In the genomic region with DNA sequence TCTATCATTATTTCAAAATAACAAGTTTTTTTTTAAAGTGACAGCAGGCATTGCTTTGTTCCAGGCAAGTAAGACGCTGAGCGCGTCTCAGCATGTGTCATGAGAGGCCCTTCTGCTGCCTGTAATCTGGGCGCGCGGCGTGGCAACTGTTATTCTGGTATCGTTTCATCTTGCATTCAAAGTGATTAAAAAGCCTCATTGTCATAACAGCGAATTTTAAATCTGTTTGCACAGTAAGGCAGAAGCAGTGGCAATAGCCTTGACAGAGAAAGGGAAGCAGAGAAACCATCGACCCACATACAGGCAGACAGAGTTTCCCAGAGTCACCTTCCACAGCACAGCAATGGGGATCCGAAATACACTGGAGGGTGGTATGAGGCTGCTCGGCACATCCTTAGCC, we compare ENCODE assay signal across 12 mouse cellular contexts. TPM values are rescaled to one million over a fixed set of nuclear protein-coding genes. Genes with fewer than 3 reads are reported as not detected.
DNase-seq lines count a peak whose midpoint lies in the region; ATAC-seq lines count a peak whose summit lies in the region.
"Had no signal": no experiment of that assay in that cellular context is flagged by ENCODE, and none has a peak within 500 bp of the region (broad histone marks: within the 10 kb centered on the region; RNA-seq: fewer than 3 reads in every experiment).

No protein-coding gene starts in this region.

- no peak overlapping the region for H3K4me2 ChIP-seq in forebrain, embryonic 16.5 days (ENCODE audit: low read length)
- no peak overlapping the region for H3K4me2 ChIP-seq in neural tube, embryonic 14.5 days (ENCODE audit: low read depth, low read length)
- H3K4me2 ChIP-seq: heart, embryonic 12.5 days; limb, embryonic 15.5 days had no signal

- no peaks in the 10 kb centered on the region for H3K9me3 ChIP-seq in forebrain, embryonic 16.5 days (ENCODE audit: control insufficient read depth, low read length)
- no peaks in the 10 kb centered on the region for H3K9me3 ChIP-seq in neural tube, embryonic 14.5 days (ENCODE audit: control insufficient read depth, low read length)
- H3K9me3 ChIP-seq: heart, embryonic 12.5 days; limb, embryonic 15.5 days had no signal

- peak overlapping the region; percentile 5; the same call in 1 of the 2 replicates for H3K9ac ChIP-seq in forebrain, embryonic 16.5 days (replicated peaks; ENCODE audit: low read depth, low read length)
- H3K9ac ChIP-seq in neural tube, embryonic 14.5 days (replicated peaks; ENCODE audit: low read depth, low read length): no peak overlapping the region
- H3K9ac ChIP-seq: heart, embryonic 12.5 days; limb, embryonic 15.5 days had no signal

- ATAC-seq in forebrain, embryonic 16.5 days: peak; percentile 80
- no peak for ATAC-seq in neural tube, embryonic 14.5 days (ENCODE audit: low read depth)
- ATAC-seq: intestine, postnatal 0 days had no signal

- H3K36me3 ChIP-seq in forebrain, embryonic 16.5 days (ENCODE audit: control insufficient read depth, insufficient read depth): no peaks in the 10 kb centered on the region
- H3K36me3 ChIP-seq in neural tube, embryonic 14.5 days (ENCODE audit: control insufficient read depth, insufficient read depth, low read length): no peaks in the 10 kb centered on the region
- H3K36me3 ChIP-seq: heart, embryonic 12.5 days; limb, embryonic 15.5 days had no signal

- DNase-seq in cerebellum, postnatal 10 days: peak; percentile 70
- no peak for DNase-seq in cerebellum, adult 11-12 months
- peak; percentile 48 to 58 for DNase-seq in layer of hippocampus, postnatal 10 days (ENCODE audit: low spot score in 2 of 2)
- no peak for DNase-seq in thymus, postnatal 4 days
- DNase-seq in testis, postnatal 10 days (ENCODE audit: low spot score): no peak
- no peak for DNase-seq in kidney, postnatal 36 days
- DNase-seq: adrenal gland, postnatal 14 days had no signal

- H3K27me3 ChIP-seq in forebrain, embryonic 16.5 days (replicated peaks; ENCODE audit: control insufficient read depth, insufficient read depth, low read length): peaks cover 5% of the 10 kb centered on the region; the same call in 1 of the 2 replicates
- no peaks in the 10 kb centered on the region for H3K27me3 ChIP-seq in neural tube, embryonic 14.5 days (ENCODE audit: control insufficient read depth, insufficient read depth, low read length)

- WGBS in forebrain, embryonic 16.5 days: 32% methylated on average over 12 of the region's 12 CpGs
- 60% methylated on average over 12 of the region's 12 CpGs for WGBS in neural tube, embryonic 14.5 days

- H3K27ac ChIP-seq in forebrain, embryonic 16.5 days (ENCODE audit: low read length): peak overlapping the region; percentile 88
- H3K27ac ChIP-seq in neural tube, embryonic 14.5 days (ENCODE audit: low read depth, low read length): peak overlapping the region; percentile 52; the same call in 1 of the 2 replicates
- H3K27ac ChIP-seq: limb, embryonic 15.5 days had no signal

- no peak overlapping the region for H3K4me3 ChIP-seq in forebrain, embryonic 16.5 days (replicated peaks; ENCODE audit: low read length)
- no peak overlapping the region for H3K4me3 ChIP-seq in neural tube, embryonic 14.5 days (ENCODE audit: low read depth, low read length)
- H3K4me3 ChIP-seq: heart, embryonic 12.5 days; limb, embryonic 15.5 days had no signal

- H3K4me1 ChIP-seq in forebrain, embryonic 16.5 days (replicated peaks; ENCODE audit: control insufficient read depth, insufficient read depth, low read length): peaks cover 22% of the 10 kb centered on the region
- 0 out of 2 replicates have a peak, but pooled peaks cover 2% of the 10 kb centered on the region for H3K4me1 ChIP-seq in neural tube, embryonic 14.5 days (ENCODE audit: control insufficient read depth, insufficient read depth, low read length)
- H3K4me1 ChIP-seq: heart, embryonic 12.5 days; limb, embryonic 15.5 days had no signal

RNA-seq across cellular contexts. Expression of gene Ythdf1, which starts 59.2 kb away (rescaled TPM):
- polyA plus RNA-seq in forebrain, embryonic 16.5 days (2015; fragmentation: Nextera tagmentation; extraction: Ambion mirVana): 44.9 and 50.1 TPM in 2 replicates
- total RNA-seq in layer of hippocampus, postnatal 10 days (2021): 10 to 100 TPM; 61.8 to 64.6 TPM
- 49.2 and 61.0 TPM in 2 replicates for polyA plus RNA-seq in neural tube, embryonic 14.5 days (2014; fragmentation: Nextera tagmentation; extraction: Ambion mirVana)

Comparison
In these comparisons a context has a peak if more than half of its experiments do, and no peak if none do; other contexts are left out.
1. DNase-seq: peak in cerebellum, postnatal 10 days (2 of 2) and layer of hippocampus, postnatal 10 days (2 of 2); none in cerebellum, adult 11-12 months (single experiment), thymus, postnatal 4 days (single experiment), testis, postnatal 10 days (single experiment) and kidney, postnatal 36 days (0 of 2).